Mouse (Mus musculus): ENCODE measurements at regions not wholly inside any gene's neighbourhood (a gene's known extent, or its start where the extent isn't known, plus 50 kb on each side); places are given as distances from the start of the nearest gene placed in this dataset.

- DNase-seq = no peak
Observed at GRCm38 (mm10) chr12:9847465-9848205, 277.7 kb downstream of the Osr1 start.

- no peak for DNase-seq
Observed at GRCm38 (mm10) chr12:9855503-9856024, 285.6 kb downstream of the Osr1 start.

- no peak for DNase-seq
Observed at GRCm38 (mm10) chr12:9856128-9856621, 286.3 kb downstream of the Osr1 start.

- no peak for DNase-seq
Observed at GRCm38 (mm10) chr12:9857990-9858389, 288.1 kb downstream of the Osr1 start.

GRCm38 (mm10) chr12:9862301-9862700, 292.4 kb downstream of the Osr1 start:
- no peak for DNase-seq

GRCm38 (mm10) chr12:9872236-9872635, 302.3 kb downstream of the Osr1 start:
- no peak for DNase-seq

GRCm38 (mm10) chr12:9873214-9873613, 303.3 kb downstream of the Osr1 start:
- DNase-seq = no peak

GRCm38 (mm10) chr12:9874823-9875222, 304.9 kb downstream of the Osr1 start:
- DNase-seq = no peak

GRCm38 (mm10) chr12:9881953-9882623, 312.2 kb downstream of the Osr1 start:
- DNase-seq = no peak

GRCm38 (mm10) chr12:9883037-9883730, 313.3 kb downstream of the Osr1 start:
- no peak for DNase-seq

- DNase-seq = no peak
Observed at GRCm38 (mm10) chr12:9894521-9894920, 324.6 kb downstream of the Osr1 start.

- DNase-seq = no peak
Observed at GRCm38 (mm10) chr12:9897980-9898379, 328.1 kb downstream of the Osr1 start.

GRCm38 (mm10) chr12:9898420-9898819, 328.5 kb downstream of the Osr1 start:
- DNase-seq = no peak

- no peak for DNase-seq
Observed at GRCm38 (mm10) chr12:9901948-9902347, 332.0 kb downstream of the Osr1 start.

GRCm38 (mm10) chr12:9903702-9904231, 333.9 kb downstream of the Osr1 start:
- DNase-seq = no peak

- no peak for DNase-seq
Observed at GRCm38 (mm10) chr12:9912333-9912732, 342.4 kb downstream of the Osr1 start.

GRCm38 (mm10) chr12:9915726-9916140, 345.8 kb downstream of the Osr1 start:
- DNase-seq = no peak

GRCm38 (mm10) chr12:9918026-9918425, 348.1 kb downstream of the Osr1 start:
- no peak for DNase-seq

- no peak for DNase-seq
Observed at GRCm38 (mm10) chr12:9919007-9919406, 349.1 kb downstream of the Osr1 start.

GRCm38 (mm10) chr12:9919433-9919832, 349.5 kb downstream of the Osr1 start:
- no peak for DNase-seq

GRCm38 (mm10) chr12:9920401-9920800, 350.5 kb downstream of the Osr1 start:
- no peak for DNase-seq

- no peak for DNase-seq
Observed at GRCm38 (mm10) chr12:9921591-9922198, 351.8 kb downstream of the Osr1 start.

- no peak for DNase-seq
Observed at GRCm38 (mm10) chr12:9924561-9924960, 354.6 kb downstream of the Osr1 start.
